In genomic region chr16:52534601-52535000, GRCm38 (mm10) we compare ENCODE assay signal across 19 mouse cellular contexts.
"Had no signal": no experiment of that assay in that cellular context is flagged by ENCODE, and none has a peak within 500 bp of the region (broad histone marks: within the 10 kb centered on the region; RNA-seq: fewer than 3 reads in every experiment).

No protein-coding gene starts in this region.

- H3K9ac ChIP-seq: kidney, embryonic 15.5 days; limb, embryonic 15.5 days; liver, embryonic 14.5 days; liver, postnatal 0 days; lung, embryonic 15.5 days had no signal

- H3K4me2 ChIP-seq: kidney, embryonic 15.5 days; limb, embryonic 15.5 days; liver, embryonic 11.5 days; lung, embryonic 15.5 days; midbrain, embryonic 11.5 days had no signal

- ATAC-seq: intestine, postnatal 0 days; liver, postnatal 0 days had no signal

- H3K9me3 ChIP-seq: kidney, embryonic 15.5 days; limb, embryonic 15.5 days; lung, embryonic 15.5 days had no signal

- DNase-seq: kidney, adult 2 months; kidney, postnatal 14 days; kidney, postnatal 4 days; left cerebral cortex, postnatal 4 days; liver, postnatal 0 days; lung, postnatal 14 days; lung, postnatal 4 days; midbrain, embryonic 14.5 days; right cerebral cortex, adult 18-20 months; right cerebral cortex, postnatal 14 days; right cerebral cortex, postnatal 4 days; thymus, postnatal 25 days had no signal

- H3K4me3 ChIP-seq: kidney, embryonic 15.5 days; limb, embryonic 15.5 days; lung, embryonic 15.5 days had no signal

- H3K36me3 ChIP-seq: kidney, embryonic 15.5 days; limb, embryonic 15.5 days; lung, embryonic 15.5 days had no signal

- H3K27me3 ChIP-seq: kidney, embryonic 15.5 days; limb, embryonic 15.5 days; lung, embryonic 15.5 days had no signal

- H3K27ac ChIP-seq: kidney, embryonic 15.5 days; limb, embryonic 15.5 days; liver, embryonic 14.5 days; lung, embryonic 15.5 days had no signal

- H3K4me1 ChIP-seq: kidney, embryonic 15.5 days; limb, embryonic 15.5 days; lung, embryonic 15.5 days had no signal
